Mouse (Mus musculus): ENCODE data around the gene Slc6a20b. TPM values are rescaled to one million over a fixed set of nuclear protein-coding genes. Genes with fewer than 3 reads are reported as not detected.

Slc6a20b gene
- total RNA-seq, 4 experiments from 2014 or later: 0.18 to 0.76 (median 0.63) TPM

DNA sequence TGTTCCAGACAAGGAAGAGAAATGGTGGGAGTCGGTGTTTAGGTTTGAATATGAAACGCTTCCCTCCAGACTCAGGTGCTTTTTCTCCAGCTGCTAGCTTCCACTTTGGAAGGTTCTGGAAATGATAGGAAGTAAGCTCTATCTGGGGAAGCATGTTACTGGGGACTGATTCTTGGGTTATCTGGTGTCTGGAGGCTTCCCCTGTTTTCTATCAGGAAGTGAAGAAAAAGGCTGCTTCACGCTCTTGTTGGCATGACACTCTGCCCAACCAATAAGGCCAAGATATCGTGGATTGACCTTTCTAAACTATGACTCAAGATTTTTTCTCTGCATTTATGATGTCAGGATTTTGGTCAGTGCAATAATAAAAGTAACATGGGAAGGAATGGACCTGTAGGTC, 37.2 kb downstream of the Slc6a20b start:
- DNase-seq (ENCODE audit: low spot score in 2 of 2): no peak

DNA sequence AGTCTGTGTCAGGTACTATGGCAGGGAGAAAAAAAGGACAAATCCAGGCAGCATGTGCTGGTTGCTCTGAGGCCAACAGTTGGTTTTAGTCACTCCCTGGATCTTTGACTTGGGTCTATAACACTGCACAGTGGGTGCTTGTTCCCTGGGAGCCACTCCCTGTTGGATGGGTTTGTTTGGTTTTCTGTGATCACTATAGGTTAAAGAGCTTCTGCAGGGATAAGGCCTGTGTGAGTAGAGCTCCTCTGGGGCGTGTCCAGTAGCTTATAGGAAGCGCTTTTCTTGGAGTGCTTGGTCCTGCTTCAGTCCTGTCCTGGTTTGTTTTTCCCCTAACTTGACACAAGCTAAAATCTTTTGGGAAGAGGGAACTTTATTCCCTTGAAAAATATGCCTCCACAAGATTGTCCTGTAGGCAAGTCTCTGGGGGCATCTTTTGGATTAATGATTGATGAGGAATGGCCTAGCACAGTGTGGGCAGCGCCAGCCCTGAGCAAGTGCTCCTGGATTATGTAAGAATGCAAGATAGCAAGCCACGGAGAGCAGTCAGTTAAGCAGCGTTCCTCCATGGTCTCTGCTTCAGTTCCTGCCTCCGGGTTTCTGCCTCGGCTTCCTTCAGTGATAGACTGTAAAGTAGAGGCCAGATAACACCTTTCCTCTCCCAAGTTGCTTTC, 43.0 kb downstream of the Slc6a20b start:
- DNase-seq (ENCODE audit: low spot score in 2 of 2): no peak

DNA sequence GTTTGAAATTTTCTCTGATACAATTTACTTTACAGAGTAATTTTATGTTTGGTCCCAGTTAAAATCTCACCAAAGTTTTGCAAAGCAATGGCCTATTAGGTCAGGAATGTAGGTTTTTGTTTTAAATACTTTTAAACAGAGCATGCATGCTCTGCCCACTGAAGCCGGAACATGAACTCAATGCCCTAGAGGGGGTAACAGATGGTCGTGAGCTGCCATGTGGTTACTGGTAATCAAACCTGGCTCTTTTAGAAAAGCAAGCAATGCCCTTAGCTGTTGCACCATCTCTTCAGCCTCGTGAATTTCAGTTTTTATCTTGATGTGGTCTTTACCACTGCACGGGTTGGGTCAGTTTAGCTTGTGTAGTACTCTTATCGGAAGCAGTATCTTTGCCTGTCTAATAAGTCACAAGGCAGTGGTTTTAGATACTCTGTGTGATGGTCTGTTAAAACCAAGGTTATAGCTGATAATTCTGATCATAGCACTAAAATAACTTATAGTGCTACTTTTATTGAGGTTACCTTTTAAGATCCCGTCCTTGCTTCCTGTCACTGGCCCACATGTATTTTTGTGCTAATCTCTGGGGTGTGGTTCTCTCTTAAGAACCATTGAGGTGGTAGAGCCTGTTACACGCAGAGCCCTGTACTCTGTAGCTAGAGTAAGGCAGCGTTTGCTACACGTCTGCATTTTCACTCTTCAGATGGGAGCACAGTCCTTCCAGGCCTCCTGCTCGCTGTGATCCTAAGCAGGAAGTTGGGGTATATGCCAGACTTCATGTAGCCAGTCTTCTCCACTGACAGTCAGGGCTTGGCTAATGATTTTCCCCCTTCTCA, 54.8 kb downstream of the Slc6a20b start:
- no peak for DNase-seq (ENCODE audit: low spot score in 2 of 2)

DNA sequence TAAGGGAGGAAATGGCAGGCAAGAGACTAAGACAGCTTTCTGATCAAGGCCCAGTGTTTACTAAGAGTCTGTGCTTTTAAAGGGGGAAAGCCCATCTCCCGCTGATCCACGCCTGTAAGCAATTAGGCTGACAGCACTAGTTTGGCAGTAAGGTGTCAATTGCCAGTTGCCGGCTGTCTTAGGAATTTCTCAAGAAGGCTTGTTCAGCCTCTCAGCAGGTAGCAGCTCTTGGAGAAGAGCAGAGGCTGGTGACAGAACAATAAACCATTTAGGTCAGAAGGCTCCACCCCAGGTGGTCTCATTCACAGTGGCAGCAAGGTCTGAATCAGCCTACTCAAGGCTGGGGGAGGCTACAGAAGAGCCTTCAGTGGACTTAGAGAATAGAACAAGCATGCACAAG, 77.8 kb downstream of the Slc6a20b start:
- DNase-seq (ENCODE audit: low spot score in 2 of 2): no peak

Other genes with a start within 250 kb of the Slc6a20b start
- gene Limd1, start 153.9 kb downstream of the Slc6a20b start, total RNA-seq (2022): 10 to 100 TPM in 1 of 4 experiments, 1 to 10 TPM in 3; 7.7 to 10.1 (median 8.0) TPM
- gene Sacm1l, start 102.8 kb downstream of the Slc6a20b start, total RNA-seq (2022): 10 to 100 TPM; 60.6 to 65.9 (median 62.7) TPM
- under 1 TPM; 0.18 to 0.28 (median 0.26) TPM for gene Ccr9, start 45.9 kb upstream of the Slc6a20b start, total RNA-seq (2022)
- 10 to 100 TPM; 20.4 to 26.7 (median 23.4) TPM for gene Slc6a20a, start 46.3 kb upstream of the Slc6a20b start, total RNA-seq (2022)
- gene Lztfl1, start 85.1 kb upstream of the Slc6a20b start, total RNA-seq (2022): 10 to 100 TPM; 57.7 to 69.4 (median 64.5) TPM
- gene Cxcr6, start 173.9 kb upstream of the Slc6a20b start, total RNA-seq (2022): not detected
- gene Fyco1, start 219.3 kb upstream of the Slc6a20b start, total RNA-seq (2022): 10 to 100 TPM; 29.5 to 36.6 (median 29.8) TPM
- gene Xcr1, start 229.5 kb upstream of the Slc6a20b start, total RNA-seq (2022): not detected

Measured in left cerebral cortex, adult 8-10 months (tissue).